Mouse (Mus musculus): ENCODE data around the gene Syt10.
"Not testable (repeated sequence)": the region's sequence is repeated elsewhere in the genome, so short reads cannot be mapped to it uniquely, and the experiment has no call there.

The Syt10 gene

DNA sequence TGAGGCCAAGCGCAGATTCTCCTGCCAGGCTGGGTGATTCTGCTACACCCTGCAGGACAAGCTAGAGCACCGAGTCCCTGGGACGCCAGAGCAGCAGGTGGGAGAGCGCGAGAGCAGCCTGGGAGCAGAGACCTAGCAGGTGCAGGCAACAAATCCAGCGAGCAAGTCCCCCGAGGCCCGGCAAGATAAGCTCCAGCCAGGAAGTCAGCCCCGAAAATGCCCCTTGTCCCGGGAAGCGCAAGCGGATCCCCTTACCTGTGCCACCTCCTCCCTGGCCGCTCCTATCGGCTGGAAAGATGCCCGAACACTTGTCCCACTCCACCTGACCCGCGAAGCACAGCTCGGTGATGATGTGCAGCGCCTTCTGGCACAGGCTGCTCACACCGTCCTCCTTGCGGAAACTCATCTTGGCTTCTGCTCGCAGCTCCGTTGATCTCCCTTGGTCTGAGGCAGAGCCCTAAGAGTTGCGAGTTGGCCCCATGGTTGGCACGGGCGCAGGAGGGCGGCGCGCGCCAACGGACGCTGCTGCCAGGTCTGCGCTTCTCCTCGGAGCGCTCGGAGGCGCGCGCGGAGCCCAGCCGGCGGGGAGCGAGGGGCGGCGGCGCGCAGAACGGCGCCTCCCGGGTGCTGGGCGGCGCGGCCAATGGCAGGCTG is at the start of gene Syt10:
Gene Syt10, minus strand, starts transcription at position 497 of the 654 bp plus-strand sequence.
- peak; percentile 29 for DNase-seq (ENCODE audit: low read depth, low spot score)

DNA sequence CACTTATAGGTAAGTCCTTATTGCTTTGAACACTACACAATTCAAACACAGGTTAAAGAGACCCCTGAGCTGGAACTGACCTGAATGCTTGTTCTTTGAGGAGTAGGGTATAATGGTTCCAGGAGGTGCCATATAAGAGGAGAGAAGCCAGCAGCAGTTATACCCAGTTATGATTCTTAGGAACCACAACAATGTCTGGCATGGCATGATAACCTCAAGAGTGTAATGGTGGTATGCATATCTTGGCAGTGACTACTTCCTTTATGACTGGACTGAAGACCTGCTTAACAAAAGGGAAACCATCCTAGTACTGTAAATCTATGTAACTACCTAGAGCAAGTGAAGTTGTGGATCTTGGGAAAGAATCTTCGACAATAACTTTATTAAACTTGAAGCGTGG is 42.1 kb upstream of the Syt10 start:
- DNase-seq (ENCODE audit: low read depth, low spot score): no peak

DNA sequence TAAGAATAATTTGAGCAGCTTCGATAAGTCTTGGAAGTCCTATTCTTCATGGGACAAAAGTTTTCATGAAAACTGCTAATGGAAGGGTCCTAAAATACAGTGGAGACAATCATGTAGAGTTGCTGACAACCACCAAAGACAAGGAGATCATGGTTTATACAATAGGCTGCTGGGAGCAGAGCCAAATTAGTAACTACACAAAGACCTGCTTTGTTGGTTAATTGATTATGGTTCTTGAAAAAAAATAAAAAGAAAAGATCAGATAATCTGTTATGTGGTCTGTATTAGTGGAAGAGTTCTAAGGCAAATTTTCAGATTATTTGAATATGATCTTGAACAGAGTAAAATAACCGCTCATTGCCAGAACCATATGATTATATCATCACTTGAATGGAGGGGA is 37.3 kb upstream of the Syt10 start:
- DNase-seq (ENCODE audit: low read depth, low spot score): peak; percentile 0

DNA sequence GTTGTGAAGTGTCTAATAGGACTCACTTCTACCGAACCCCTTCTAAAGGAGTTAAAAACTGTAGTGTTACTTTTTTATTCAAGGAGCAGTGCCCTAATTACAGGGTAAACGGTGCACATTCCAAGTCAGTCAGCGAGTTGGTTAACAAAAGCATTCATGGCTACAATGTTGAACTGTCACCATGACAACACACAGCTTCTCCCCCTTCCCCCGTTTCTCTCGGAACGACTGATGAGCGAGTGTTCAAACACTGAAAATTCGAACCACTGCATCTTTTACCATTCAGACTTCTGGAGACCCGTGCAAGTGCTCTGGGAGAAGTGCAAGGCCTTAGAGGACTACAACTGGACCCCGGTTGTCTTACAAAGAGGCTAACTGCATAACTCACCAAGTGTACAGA is 25.6 kb downstream of the Syt10 start:
- DNase-seq (ENCODE audit: low read depth, low spot score): no peak

DNA sequence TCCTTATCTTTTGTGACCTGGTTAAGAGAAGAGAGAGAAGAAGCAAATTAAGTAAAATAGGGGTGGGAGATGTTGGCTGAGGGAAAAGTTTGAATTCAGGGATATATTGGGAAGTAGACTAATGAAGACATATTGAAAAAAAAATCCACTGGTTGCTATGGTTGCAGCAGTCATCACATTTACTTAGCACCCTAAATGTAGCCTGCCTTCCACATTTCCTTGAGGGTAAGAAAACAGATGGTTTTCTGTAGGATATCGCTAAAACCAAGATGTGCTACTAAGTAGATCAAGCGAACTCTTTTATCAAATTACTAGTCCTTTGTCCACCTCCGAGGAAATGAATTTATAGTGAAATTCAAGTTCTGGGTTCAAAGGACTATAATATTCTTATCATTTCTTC is 37.2 kb downstream of the Syt10 start:
- no peak for DNase-seq (ENCODE audit: low read depth, low spot score)

DNA sequence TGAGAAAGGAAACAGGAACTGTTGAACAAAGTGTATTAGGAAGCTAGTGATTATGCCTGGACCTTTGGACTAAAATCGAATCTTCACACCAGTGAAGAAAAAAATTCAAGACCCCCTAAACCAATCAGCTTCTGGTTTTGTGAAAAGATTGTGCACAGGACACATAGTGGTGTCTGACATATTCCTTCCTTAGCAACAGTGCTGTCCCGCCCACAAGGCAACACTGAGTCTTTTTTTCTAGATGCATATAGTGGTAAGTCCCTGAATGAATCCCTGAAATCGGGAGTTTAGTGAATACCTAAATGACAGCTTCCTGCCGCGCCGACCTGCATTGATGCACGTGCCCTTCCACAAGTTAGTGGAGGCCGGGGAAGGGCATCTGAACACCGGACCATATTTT is 61.7 kb downstream of the Syt10 start:
- DNase-seq (ENCODE audit: low read depth, low spot score): no peak

DNA sequence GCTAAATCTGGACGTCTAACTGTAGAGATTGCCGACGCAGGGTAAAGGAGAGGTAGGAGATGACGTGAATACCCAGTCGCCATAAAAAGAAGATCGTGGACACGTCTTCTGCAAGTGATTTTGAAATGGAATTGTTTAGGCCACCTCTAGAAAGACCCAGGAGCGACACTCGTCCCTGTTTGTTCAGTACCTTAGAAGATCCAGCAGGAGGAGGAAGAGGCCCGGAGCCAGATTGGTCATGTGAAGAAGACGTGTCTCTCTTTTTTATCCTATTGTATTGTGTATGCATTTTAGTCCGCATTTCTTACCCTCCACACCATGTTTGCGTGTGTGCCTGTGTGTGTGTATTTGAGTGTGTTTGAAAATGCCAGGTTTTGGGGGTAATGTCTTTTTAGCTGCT is 75.6 kb downstream of the Syt10 start:
- not testable (repeated sequence) for DNase-seq (ENCODE audit: low read depth, low spot score)

DNA sequence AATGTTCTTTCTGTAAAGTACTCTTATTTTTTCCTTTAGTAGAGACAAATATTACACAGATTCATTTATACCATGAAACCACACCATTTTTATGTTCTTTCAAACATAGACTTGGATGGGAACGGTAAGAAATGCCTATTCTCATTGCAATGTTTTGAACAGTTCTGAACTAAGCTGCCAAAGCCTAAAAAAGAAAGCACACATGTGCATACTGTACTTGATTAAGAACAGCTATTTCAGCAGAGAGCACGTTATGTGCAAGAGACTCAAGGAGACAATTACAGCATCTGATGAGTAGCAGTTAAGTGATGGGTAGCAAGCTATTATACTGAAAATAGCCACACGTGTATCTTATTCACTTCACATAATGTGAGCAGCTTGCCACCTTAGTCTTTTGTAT is 108.0 kb downstream of the Syt10 start:
- no peak for DNase-seq (ENCODE audit: low read depth, low spot score)
